Mouse (Mus musculus): Measurements from ENCODE around the gene Miga2.

The Miga2 gene

GRCm38 (mm10) chr2:30358533-30359531, 5.2 kb upstream of the Miga2 start, which contains the start of gene Sh3glb2:
Gene Sh3glb2, minus strand, starts transcription at chr2:30359337.
- peak; percentile 74 for DNase-seq (ENCODE audit: low read depth, low spot score)

DNA sequence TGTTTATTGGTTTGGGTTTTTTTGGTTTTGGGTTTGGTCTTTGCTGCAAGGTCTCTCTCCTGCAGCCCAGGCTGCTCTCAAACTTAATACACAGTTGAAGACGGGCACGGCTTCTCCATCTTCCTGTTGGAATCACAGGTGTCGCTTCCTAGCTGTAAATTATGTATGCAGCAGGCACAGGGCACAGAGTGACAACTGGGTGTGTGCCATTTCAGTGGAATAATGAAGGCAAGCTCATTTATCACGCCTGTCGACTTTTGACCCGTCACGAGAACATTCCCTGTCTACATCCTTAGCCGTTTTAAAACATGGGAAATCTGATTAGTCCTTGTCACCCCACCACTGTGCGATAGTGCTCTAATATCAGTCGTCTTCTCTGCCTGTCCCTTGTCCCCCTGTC, 3.4 kb upstream of the Miga2 start:
- DNase-seq (ENCODE audit: low read depth, low spot score): no peak

- no peak for DNase-seq (ENCODE audit: low read depth, low spot score)
These were observed 1.2 kb upstream of the Miga2 start for GRCm38 (mm10) chr2:30362865-30363264.

DNA sequence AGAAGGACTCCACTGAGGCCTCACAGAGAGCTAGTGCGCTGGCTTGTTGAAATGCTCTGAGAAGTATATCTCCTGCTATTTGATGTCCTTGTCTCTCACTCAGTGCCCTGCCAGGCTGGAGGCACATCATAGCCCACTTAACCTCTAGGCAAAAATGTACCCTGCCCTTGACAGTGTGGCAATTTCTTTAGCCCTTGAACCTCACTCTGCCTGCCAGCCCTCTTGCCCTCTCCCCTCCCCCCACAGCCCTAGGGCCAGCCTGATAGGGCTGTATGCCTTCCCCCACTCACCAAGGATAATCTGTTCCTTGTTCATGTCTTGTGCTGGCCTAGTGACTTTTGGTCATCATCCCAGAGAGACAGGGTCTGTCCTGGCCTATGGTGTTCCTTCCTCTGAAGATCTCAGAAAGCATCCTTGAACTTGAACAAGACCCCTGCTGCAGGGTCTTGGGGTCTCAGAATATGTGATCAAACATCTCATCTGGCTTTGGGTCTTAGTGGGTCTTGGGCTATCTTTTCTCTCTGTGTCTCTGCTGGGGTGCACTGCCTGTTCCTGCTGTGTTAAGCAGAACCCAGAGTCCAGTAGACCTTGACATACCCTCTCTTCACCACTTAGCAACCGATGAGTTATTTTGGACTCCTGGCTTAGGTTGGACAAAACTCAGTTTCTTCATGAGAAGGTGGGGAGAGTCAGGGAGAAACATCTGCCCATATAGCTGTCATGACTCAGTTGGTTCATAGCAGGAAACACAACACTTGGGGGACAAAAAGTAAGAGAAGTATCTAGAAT, 1.4 kb downstream of the Miga2 start:
- DNase-seq (ENCODE audit: low read depth, low spot score): no peak

- DNase-seq (ENCODE audit: low read depth, low spot score): no peak
These were observed 2.2 kb downstream of the Miga2 start for GRCm38 (mm10) chr2:30366203-30366602.

- no peak for DNase-seq (ENCODE audit: low read depth, low spot score)
These were observed 7.5 kb downstream of the Miga2 start for GRCm38 (mm10) chr2:30371544-30371943.

GRCm38 (mm10) chr2:30372726-30373125, 8.7 kb downstream of the Miga2 start:
- no peak for DNase-seq (ENCODE audit: low read depth, low spot score)

- no peak for DNase-seq (ENCODE audit: low read depth, low spot score)
These were observed 11.9 kb downstream of the Miga2 start for GRCm38 (mm10) chr2:30375893-30376292.

GRCm38 (mm10) chr2:30377721-30378120, 13.7 kb downstream of the Miga2 start:
- no peak for DNase-seq (ENCODE audit: low read depth, low spot score)

- no peak for DNase-seq (ENCODE audit: low read depth, low spot score)
These were observed 15.3 kb downstream of the Miga2 start for GRCm38 (mm10) chr2:30379307-30379706.

DNA sequence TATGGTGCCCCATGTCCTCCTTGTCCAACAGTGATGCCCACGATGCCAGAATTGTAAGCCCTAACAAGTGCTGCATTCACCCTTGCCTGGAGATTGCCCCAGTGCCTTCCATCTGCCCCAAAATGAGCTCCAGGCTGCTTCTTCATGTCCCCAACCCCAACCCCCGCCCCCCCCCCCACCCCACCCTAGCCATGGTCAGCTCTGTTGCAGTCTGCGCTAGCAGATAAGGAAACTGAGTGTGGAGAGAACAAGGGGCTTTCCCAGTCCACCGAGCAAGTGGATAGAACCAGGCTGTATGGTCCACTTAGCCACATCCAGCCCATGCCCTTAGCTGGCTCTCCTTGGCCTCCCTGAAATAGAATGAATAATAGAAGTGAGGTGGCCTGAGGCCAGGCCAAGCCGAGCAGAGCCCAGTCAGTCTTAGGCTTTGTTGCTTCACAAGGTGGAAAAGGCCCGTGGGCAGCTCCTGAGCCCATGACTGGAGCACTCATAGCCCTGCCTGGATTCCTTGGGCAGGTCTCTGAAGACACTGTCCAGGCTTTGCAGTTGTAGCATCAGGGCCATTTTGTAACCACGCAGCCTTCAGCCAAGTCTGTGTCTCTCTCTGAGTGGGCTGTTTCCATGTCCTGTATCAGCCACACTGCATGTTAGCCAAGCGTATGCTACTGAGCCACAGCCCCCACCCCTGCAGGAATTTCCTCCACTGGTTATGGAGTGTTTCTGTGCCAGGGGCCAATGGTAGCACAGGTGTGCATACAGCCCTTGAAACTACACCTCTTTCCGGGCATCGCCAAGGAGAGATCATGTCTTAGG, 16.7 kb downstream of the Miga2 start:
- no peak for DNase-seq (ENCODE audit: low read depth, low spot score)

DNA sequence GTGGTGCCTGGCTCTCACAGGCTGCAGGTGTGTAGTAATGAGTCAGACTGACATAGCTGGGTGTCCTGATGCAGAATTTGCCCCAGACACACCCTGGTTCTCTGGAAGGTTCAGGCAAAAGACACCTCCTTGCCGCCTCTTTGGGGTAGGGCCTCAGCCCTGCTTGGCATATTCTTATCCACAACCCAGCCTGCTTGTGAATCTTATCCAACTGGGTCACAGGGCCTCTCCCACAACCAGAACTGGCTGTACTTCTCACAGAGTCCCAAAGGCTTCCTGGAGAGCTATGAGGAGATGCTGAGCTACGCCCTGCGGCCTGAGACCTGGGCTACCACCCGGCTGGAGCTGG, 17.3 kb downstream of the Miga2 start:
- DNase-seq (ENCODE audit: low read depth, low spot score): no peak

DNA sequence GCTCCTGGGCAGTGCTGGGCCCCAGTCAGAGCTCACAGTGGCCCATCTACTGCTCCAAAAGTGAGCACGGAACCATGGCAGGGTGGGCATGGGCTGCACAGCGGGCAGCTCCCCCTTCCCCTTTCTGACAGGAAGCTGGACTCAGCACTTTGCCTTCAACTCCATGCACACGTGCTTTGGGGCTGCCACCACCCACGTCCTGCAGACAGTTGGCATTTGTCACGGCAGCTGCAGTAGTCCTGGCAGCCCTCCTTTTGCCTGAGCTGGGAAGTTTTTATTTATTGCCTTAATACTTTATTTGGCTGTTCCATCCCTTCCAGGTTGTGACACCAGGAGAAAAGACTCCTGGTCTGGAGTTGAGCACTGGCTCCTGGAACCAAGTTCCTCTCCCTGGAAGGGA, 20.8 kb downstream of the Miga2 start:
- no peak for DNase-seq (ENCODE audit: low read depth, low spot score)

GRCm38 (mm10) chr2:30385591-30385990, 21.6 kb downstream of the Miga2 start:
- DNase-seq (ENCODE audit: low read depth, low spot score): no peak

DNA sequence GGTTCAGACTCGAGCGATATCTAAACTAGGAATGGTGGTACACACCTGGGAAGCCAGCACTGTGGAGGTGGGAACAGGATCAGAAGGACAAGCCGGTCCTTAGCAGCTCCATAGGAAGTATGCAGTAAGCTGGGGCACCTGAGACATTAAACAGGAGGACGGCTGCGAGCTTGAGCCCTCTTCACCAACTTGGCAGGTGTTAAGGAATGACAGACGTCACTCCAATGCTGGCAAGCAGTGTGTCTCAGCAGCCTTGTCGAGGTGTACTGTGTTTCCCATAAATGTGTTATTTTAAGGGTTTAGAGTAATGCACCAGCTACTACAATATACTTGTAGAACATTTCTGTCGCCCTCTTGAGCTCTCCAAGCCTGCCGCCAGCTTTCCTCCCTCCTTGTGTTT, 22.9 kb downstream of the Miga2 start:
- DNase-seq (ENCODE audit: low read depth, low spot score): no peak

- no peak for DNase-seq (ENCODE audit: low read depth, low spot score)
These were observed 25.0 kb downstream of the Miga2 start for GRCm38 (mm10) chr2:30389000-30389399.

DNA sequence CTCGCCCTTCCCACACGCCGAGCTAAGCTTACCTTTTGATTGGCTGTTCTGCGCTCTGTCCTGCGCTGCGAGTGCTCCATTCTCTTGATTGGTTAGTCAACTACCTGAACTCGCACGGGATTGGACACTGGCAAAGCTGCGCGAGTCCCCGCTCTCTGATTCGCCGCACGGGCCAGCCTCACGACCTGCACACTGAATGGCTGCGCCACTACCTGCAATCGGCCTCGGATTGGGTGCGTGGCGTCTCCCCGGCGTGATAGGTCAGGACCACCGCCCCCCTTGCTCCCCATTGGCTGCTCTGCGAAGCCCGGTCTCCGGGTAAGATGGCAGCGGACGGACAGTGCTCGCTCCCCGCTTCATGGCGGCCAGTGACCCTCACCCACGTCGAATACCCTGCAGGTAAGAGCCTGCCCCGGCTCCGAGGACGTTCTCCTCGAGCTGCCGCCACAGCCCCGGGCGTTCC, 28.1 kb downstream of the Miga2 start, which contains the start of gene Dolpp1:
TSS of gene Dolpp1 (plus strand) at position 141 of the 463 bp plus-strand sequence.
- DNase-seq (ENCODE audit: low read depth, low spot score): peak; percentile 95

DNA sequence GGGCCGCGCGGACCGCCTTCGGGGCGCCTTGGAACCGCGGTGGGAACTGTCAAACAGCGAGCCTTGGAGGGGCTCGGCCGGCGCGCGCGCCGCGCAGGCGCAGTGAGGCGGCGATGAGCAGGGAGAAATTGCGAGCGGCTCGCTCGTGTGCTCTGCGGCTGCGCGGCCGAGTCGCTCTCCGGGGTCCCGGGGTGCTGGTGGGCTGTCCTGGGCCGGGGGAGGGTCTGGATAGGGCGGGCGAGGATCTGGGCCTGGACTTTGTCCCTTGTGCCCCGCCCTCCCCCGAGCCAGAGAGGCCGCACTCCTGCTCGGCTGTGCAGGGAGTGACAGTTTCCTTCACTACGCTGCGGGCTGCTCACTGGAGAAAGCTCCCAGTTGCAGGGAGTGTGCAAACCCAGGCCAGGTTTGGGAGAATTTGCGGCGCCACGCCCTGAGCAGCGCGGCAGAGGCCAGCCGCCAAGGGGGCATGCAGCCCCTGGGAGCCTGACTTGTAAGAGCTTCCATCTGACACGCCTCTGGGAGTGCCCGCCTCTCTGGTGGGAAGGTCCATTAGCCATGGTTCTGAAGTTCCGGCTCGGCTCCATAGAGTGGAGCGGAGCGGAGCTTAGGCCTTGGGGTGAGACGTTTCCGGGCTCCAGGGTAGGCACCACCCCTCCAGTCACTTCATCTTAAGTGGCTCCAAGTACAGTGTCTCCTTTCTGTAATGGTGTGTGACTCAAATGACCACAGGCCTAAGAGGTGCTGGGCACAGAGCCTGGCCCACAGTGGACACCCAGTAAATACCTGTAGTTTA, 28.7 kb downstream of the Miga2 start:
- DNase-seq (ENCODE audit: low read depth, low spot score): peak; percentile 83

GRCm38 (mm10) chr2:30393370-30393656, 29.3 kb downstream of the Miga2 start:
- DNase-seq (ENCODE audit: low read depth, low spot score): no peak

GRCm38 (mm10) chr2:30395757-30396156, 31.7 kb downstream of the Miga2 start:
- no peak for DNase-seq (ENCODE audit: low read depth, low spot score)

DNA sequence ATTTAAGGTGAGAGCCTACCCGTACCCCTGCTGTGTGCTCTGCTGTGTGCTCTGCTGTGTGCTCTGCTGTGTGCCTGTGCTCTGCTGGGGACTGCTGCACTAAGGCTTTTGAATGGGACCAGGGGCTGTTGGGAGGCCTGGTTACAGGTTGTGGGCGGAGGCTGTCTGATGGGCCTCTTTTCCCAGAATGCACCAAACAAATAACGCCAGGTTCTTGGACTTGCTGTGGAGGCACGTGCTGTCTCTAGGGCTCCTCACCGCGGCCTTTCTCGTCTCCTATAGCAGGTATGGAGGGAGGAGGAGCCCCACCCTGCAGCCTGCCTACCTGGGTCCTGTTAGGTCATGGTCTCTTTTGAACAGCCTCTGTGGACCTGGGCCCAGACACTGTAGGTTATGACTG, 32.2 kb downstream of the Miga2 start:
- no peak for DNase-seq (ENCODE audit: low read depth, low spot score)
